Mouse (Mus musculus): Measurements from ENCODE around the gene Bfsp2. TPM values are rescaled to one million over a fixed set of nuclear protein-coding genes. Genes with fewer than 3 reads are reported as not detected.

Gene Bfsp2
- not detected in 2 replicates for polyA plus RNA-seq (2012; ENCODE audit: insufficient read depth, insufficient read length, missing spikeins)

DNA sequence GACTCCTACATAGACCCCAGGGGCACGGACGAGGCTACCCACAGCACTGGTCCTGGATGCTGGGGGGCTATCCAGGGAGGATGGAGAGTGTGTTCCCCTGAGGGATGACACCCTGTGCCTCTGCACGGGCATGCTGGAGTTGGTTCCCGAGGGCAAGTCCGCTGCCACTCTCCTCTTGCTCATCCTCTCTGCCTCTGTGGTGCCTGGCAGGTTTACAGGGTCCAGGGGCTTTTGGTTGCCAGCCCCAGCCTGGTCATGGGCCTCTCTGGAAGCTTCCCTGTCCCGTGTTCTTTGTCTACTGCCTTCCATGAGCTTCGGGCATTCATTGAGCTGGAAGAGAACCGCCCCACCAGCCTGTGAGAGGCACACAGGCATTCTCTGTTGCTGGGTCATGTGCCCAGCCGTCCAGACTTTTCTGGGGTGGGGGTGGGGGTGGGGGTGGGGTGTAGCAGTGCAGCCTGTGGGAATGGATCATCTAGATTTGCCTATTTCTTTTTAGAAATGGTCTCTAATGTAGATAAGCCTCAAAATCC is at the start of gene Bfsp2:
TSS of gene Bfsp2 (minus strand) at position 377 of the 533 bp plus-strand sequence.
- Histone ChIP-seq H3K27ac (ENCODE audit: insufficient read depth, low read depth, low read length) (no peak within 1 kb of the TSS), H3K4me1 (ENCODE audit: control insufficient read depth, insufficient read depth, low read length) (peaks cover under 1% of the 10 kb centered on the region; the same call in 1 of the 2 replicates), H3K4me3 (ENCODE audit: insufficient read depth, low read length) (no peak within 1 kb of the TSS)
- no peak for TF ChIP-seq CTCF (IDR thresholded peaks at IDR 0.05; ENCODE audit: low read depth, low read length)
- no peak for TF ChIP-seq POLR2A (IDR thresholded peaks at IDR 0.05; ENCODE audit: borderline replicate concordance, low read depth, low read length)

DNA sequence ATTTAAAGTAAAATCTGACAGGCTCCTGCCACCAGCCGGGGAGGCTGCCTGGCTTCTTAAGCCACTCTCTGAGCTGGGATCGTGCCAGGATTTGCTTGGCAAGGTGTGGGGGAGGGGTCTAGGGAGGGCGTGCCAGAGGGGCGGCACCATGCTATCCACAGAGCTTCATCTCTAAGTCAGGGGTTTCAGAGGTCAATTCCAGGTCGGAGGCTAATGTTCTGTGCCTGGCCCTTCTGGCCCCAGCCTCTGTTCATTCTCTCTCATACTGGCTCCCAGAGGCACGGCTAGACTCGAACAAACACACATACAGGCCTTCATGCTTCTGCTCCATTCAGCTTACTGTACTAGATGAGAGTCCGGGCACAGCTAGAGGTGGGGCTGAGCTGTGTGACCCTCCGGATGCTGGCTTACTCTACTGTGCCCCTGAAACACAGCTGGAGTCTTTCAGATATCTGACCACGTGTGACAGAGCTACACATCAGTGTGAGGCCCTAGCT is 44.9 kb upstream of the Bfsp2 start:
- Histone ChIP-seq H3K4me3 (ENCODE audit: insufficient read depth, low read length) (no peak overlapping the region), H3K27ac (ENCODE audit: insufficient read depth, low read depth, low read length) (no peak overlapping the region), H3K4me1 (ENCODE audit: control insufficient read depth, insufficient read depth, low read length) (no peaks in the 10 kb centered on the region)
- no peak for TF ChIP-seq POLR2A (IDR thresholded peaks at IDR 0.05; ENCODE audit: borderline replicate concordance, low read depth, low read length)
- TF ChIP-seq CTCF (IDR thresholded peaks at IDR 0.05; ENCODE audit: low read depth, low read length): no peak

DNA sequence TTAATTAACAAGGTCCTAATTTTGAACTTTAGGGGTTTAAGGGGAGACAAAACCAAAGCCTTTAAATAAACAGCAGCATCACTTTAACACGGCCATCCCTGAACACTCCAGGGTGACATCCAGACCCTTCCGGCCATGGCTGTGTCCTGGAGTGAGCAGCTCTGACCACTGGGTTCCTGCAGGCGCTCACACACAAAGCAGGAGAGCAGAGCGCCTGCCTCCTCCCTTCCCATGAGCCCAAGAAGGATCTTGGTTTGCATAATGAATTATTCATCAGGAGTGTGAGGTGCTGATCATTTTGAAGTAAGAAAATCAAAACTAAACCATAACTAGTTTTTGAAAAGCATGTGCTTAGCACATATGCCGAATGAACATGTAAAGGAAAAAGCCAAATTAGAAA is 44.4 kb upstream of the Bfsp2 start:
- Histone ChIP-seq H3K4me3 (ENCODE audit: insufficient read depth, low read length) (no peak overlapping the region), H3K4me1 (ENCODE audit: control insufficient read depth, insufficient read depth, low read length) (no peaks in the 10 kb centered on the region), H3K27ac (ENCODE audit: insufficient read depth, low read depth, low read length) (no peak overlapping the region)
- TF ChIP-seq CTCF (IDR thresholded peaks at IDR 0.05; ENCODE audit: low read depth, low read length): no peak
- no peak for TF ChIP-seq POLR2A (IDR thresholded peaks at IDR 0.05; ENCODE audit: borderline replicate concordance, low read depth, low read length)

DNA sequence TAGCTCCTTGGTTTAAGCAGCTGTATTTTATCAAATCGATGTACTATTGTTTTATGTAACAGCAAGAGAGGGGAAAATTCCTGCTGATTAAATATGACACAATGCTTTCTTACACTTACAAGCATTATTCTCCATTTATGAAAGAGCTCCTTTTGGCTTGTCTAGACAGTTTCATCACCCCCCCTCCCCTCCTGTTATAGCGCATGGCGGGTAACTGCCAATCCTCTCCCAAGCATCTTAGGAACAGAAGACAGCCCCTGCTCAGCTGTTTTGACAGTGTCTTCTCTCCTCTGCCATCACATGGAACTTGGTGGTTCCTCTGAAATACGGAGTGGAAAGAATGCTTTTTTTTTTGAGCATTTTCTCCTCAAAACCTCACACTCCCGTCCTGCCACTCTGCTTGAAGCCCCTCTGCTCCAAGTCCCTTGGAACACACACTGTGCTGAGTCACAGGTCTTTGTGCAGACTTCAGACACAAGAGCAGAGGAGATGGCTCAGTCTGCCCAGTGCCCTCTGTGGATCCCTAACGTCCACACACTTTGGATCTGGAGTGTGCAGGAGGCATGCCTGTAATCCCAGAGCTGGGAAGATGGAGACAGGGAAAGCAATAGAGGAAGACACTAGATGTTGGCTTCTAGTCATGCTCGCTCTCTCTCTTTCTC is 43.7 kb upstream of the Bfsp2 start:
- TF ChIP-seq POLR2A (IDR thresholded peaks at IDR 0.05; ENCODE audit: borderline replicate concordance, low read depth, low read length) (no peak), CTCF (IDR thresholded peaks at IDR 0.05; ENCODE audit: low read depth, low read length) (no peak)
- Histone ChIP-seq H3K4me3 (ENCODE audit: insufficient read depth, low read length) (no peak overlapping the region), H3K4me1 (ENCODE audit: control insufficient read depth, insufficient read depth, low read length) (no peaks in the 10 kb centered on the region), H3K27ac (ENCODE audit: insufficient read depth, low read depth, low read length) (no peak overlapping the region)

DNA sequence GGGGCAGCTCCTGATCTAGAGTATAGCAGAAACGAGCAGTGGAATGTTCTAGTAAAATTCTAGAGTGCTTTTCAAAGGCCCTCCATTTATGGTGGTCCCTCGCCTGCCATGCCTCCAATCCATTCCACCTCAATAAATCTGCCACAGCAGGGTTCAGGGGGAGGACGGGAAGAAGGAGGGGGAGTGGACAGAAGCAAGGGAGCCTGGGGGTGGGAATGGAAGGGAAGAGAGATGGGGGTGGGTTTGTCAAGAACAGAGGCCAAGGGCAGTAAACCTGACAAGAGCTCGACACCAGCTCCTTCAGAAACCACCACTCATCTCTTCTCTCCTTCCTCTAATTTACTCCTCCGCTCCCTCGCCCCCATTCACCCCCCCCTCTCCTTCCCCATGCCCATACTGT is 42.8 kb upstream of the Bfsp2 start:
- Histone ChIP-seq H3K27ac (ENCODE audit: insufficient read depth, low read depth, low read length) (no peak overlapping the region), H3K4me1 (ENCODE audit: control insufficient read depth, insufficient read depth, low read length) (no peaks in the 10 kb centered on the region), H3K4me3 (ENCODE audit: insufficient read depth, low read length) (no peak overlapping the region)
- TF ChIP-seq POLR2A (IDR thresholded peaks at IDR 0.05; ENCODE audit: borderline replicate concordance, low read depth, low read length): no peak
- TF ChIP-seq CTCF (IDR thresholded peaks at IDR 0.05; ENCODE audit: low read depth, low read length): no peak

DNA sequence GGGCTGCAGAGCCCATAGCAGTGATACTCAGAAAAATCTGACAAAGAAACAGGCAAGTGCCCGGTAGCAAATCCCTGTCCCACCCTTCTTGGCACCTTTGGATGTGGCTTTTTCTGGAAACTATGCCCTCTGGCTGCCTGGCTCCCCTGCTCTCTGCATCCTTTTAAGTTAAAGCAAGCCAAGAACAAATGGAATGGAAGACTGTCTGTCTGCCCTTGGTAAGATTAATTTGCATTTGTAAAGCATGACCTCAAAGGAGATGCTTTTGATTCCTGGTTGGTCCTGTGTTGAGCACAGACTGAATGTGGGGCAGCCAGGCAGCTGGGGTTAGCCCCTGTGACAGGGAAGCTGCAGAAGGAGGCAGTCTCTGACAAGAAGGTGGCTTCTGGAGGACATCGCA is 33.7 kb upstream of the Bfsp2 start:
- TF ChIP-seq CTCF (IDR thresholded peaks at IDR 0.05; ENCODE audit: low read depth, low read length) (no peak), POLR2A (IDR thresholded peaks at IDR 0.05; ENCODE audit: borderline replicate concordance, low read depth, low read length) (no peak)
- H3K4me3 ChIP-seq (ENCODE audit: insufficient read depth, low read length): no peak overlapping the region
- no peaks in the 10 kb centered on the region for H3K4me1 ChIP-seq (ENCODE audit: control insufficient read depth, insufficient read depth, low read length)
- H3K27ac ChIP-seq (ENCODE audit: insufficient read depth, low read depth, low read length): no peak overlapping the region

DNA sequence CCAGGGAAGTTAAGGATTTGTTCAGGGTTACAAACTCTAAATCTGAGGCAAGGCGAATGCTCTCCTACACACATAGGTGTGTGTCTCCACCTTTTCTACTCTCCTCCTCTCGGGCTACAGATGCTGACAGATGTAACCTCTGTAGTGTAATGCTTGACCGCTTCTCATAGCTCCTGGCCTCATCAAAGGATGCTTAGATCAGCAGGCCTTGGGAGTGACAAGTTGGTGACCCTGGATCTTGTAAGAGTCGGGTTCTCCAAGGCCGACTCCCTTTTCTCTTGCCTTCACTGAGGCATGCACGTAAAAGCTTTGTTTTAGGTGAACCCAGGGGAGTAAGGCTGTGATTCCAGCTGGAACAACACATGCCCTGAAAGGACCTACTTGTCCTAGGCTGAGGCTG is 32.0 kb upstream of the Bfsp2 start:
- TF ChIP-seq POLR2A (IDR thresholded peaks at IDR 0.05; ENCODE audit: borderline replicate concordance, low read depth, low read length) (no peak), CTCF (IDR thresholded peaks at IDR 0.05; ENCODE audit: low read depth, low read length) (no peak)
- no peaks in the 10 kb centered on the region for H3K4me1 ChIP-seq (ENCODE audit: control insufficient read depth, insufficient read depth, low read length)
- H3K4me3 ChIP-seq (ENCODE audit: insufficient read depth, low read length): no peak overlapping the region
- H3K27ac ChIP-seq (ENCODE audit: insufficient read depth, low read depth, low read length): no peak overlapping the region

DNA sequence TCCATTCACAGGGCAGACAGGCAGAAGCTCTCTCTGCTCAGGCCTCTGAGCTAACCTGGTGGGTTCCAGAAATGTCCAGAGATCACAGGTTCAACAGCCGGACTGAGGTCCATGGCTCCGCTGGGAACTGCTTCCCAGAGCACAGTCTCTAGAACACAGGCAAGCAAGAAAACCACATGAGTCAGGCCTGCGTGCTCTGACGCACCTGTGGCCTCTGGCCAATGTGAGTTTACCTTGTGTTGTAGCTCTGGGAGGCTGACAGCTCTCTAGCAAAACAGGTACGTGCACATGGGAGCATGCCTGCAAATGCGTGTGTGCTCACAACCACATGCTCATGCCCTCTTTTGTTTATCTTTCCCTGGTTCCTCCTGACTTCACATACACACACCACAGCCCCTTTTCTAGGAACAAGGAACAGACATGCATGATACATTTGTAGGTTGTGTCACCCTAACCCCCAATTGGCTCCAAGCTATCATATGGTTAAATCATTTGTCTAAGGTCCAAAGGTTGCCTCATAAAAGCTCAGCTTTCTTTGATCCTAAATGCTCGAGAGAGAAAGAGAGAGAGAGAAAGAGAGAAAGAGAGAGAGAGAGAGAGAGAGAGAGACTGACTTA is 26.9 kb upstream of the Bfsp2 start:
- TF ChIP-seq CTCF (IDR thresholded peaks at IDR 0.05; ENCODE audit: low read depth, low read length) (no peak), POLR2A (IDR thresholded peaks at IDR 0.05; ENCODE audit: borderline replicate concordance, low read depth, low read length) (no peak)
- no peak overlapping the region for H3K4me3 ChIP-seq (ENCODE audit: insufficient read depth, low read length)

DNA sequence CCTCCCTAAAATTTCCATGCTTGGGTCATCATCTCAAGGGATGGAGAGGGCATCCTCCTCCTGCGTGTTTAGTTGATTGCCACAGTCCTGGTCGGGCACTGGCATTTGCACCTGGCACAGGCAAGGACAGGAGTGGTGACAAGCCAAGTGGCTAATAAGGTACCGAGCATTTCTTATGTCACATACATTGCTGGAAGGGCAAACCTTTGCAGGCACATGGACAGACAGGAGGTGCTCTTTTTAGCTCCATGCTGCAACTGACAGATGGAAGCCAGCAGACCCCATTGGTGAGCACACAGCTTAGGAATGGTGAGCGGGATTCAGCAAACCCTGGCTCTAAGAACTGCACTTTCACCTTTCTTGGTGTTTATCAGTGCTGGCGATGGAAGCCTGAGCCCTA is 24.8 kb upstream of the Bfsp2 start:
- H3K27ac ChIP-seq (ENCODE audit: insufficient read depth, low read depth, low read length): no peak overlapping the region
- TF ChIP-seq POLR2A (IDR thresholded peaks at IDR 0.05; ENCODE audit: borderline replicate concordance, low read depth, low read length) (no peak), CTCF (IDR thresholded peaks at IDR 0.05; ENCODE audit: low read depth, low read length) (no peak)
- no peaks in the 10 kb centered on the region for H3K4me1 ChIP-seq (ENCODE audit: control insufficient read depth, insufficient read depth, low read length)
- H3K4me3 ChIP-seq (ENCODE audit: insufficient read depth, low read length): no peak overlapping the region

More for the DNA sequence above, 26.9 kb upstream of the Bfsp2 start:
- Histone ChIP-seq H3K4me1 (ENCODE audit: control insufficient read depth, insufficient read depth, low read length) (no peaks in the 10 kb centered on the region), H3K27ac (ENCODE audit: insufficient read depth, low read depth, low read length) (no peak overlapping the region)

DNA sequence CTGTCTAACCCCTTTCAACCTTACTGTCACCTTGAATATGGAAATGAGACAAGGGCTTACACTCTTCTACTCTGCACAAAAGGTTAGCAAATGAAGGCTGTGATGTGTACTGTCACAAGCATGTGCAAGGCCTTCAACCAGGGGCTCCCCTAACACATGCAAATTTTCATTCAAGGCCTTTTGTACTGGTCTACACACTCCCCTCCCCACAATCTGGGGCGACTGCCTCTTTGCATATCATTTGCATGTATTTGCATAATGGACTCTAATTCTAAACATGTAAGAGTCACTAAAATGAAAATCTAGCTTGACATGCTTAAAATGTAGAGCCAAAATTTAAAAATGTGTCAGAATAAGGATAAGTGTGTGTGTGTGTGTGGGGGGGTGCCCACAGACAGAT is 24.4 kb upstream of the Bfsp2 start:
- Histone ChIP-seq H3K27ac (ENCODE audit: insufficient read depth, low read depth, low read length) (no peak overlapping the region), H3K4me3 (ENCODE audit: insufficient read depth, low read length) (no peak overlapping the region)

More for the DNA sequence above, 24.4 kb upstream of the Bfsp2 start:
- TF ChIP-seq CTCF (IDR thresholded peaks at IDR 0.05; ENCODE audit: low read depth, low read length) (no peak), POLR2A (IDR thresholded peaks at IDR 0.05; ENCODE audit: borderline replicate concordance, low read depth, low read length) (no peak)
- no peaks in the 10 kb centered on the region for H3K4me1 ChIP-seq (ENCODE audit: control insufficient read depth, insufficient read depth, low read length)

All from bone marrow macrophage, adult 2 months (primary cell).